Mouse (Mus musculus) stomach, postnatal 0 days (tissue): ENCODE measurements around the gene Zfp341.

Experiments used
- CTCF ChIP-seq: IDR thresholded peaks from 2 replicates; pipeline ENCODE4 v1.5.1; 2016; ENCODE audit warnings: antibody characterized with exemption, low read depth, mild to moderate bottlenecking, moderate library complexity
- EP300 ChIP-seq: optimal IDR thresholded peaks from 2 replicates; pipeline ENCODE3; 2016; ENCODE audit warnings: antibody characterized with exemption

- no peak for TF ChIP-seq CTCF
- TF ChIP-seq EP300: no peak
Observed at GRCm38 (mm10) chr2:154659070-154659469, 46.0 kb downstream of the Zfp341 start.
